Mouse (Mus musculus): ENCODE data around the gene Akap10. TPM values are rescaled to one million over a fixed set of nuclear protein-coding genes. Genes with fewer than 3 reads are reported as not detected.

Gene Akap10
- 0.90 and 1.1 TPM in 2 replicates for polyA plus RNA-seq (2012)

- peaks cover 38% of the 10 kb centered on the region for H3K4me1 ChIP-seq (ENCODE audit: control insufficient read depth)
- H3K9me3 ChIP-seq (ENCODE audit: control insufficient read depth, low read length), result no peaks in the 10 kb centered on the region
- TF ChIP-seq GATA1 (IDR thresholded peaks at IDR 0.05; ENCODE audit: low read length) (no peak), TAL1 (IDR thresholded peaks at IDR 0.05; ENCODE audit: low read length) (no peak)
- H3K36me3 ChIP-seq (ENCODE audit: control insufficient read depth), result peaks cover 19% of the 10 kb centered on the region
- peak within 1 kb of the TSS; percentile 97 for H3K4me3 ChIP-seq (replicated peaks)
- H3K27me3 ChIP-seq (ENCODE audit: control insufficient read depth), result no peaks in the 10 kb centered on the region
Observed at GRCm38 (mm10) chr11:61930098-61930517, at the start of gene Akap10. Gene Akap10, minus strand, starts transcription at chr11:61930252.

GRCm38 (mm10) chr11:61975783-61976182 lies 45.7 kb upstream of the Akap10 start:
- TF ChIP-seq TAL1 (IDR thresholded peaks at IDR 0.05; ENCODE audit: low read length) (no peak), GATA1 (IDR thresholded peaks at IDR 0.05; ENCODE audit: low read length) (no peak)
- Histone ChIP-seq H3K4me3 (replicated peaks) (peak overlapping the region; percentile 50), H3K27me3 (ENCODE audit: control insufficient read depth) (no peaks in the 10 kb centered on the region), H3K36me3 (ENCODE audit: control insufficient read depth) (peaks cover 83% of the 10 kb centered on the region), H3K4me1 (ENCODE audit: control insufficient read depth) (peaks cover 79% of the 10 kb centered on the region), H3K9me3 (ENCODE audit: control insufficient read depth, low read length) (no peaks in the 10 kb centered on the region)

- no peaks in the 10 kb centered on the region for H3K27me3 ChIP-seq (ENCODE audit: control insufficient read depth)
- H3K36me3 ChIP-seq (ENCODE audit: control insufficient read depth), result peaks cover 84% of the 10 kb centered on the region
- H3K4me1 ChIP-seq (ENCODE audit: control insufficient read depth), result peaks cover 89% of the 10 kb centered on the region
- H3K4me3 ChIP-seq (replicated peaks), result no peak overlapping the region
- no peaks in the 10 kb centered on the region for H3K9me3 ChIP-seq (ENCODE audit: control insufficient read depth, low read length)
- TF ChIP-seq GATA1 (IDR thresholded peaks at IDR 0.05; ENCODE audit: low read length), result no peak
- no peak for TF ChIP-seq TAL1 (IDR thresholded peaks at IDR 0.05; ENCODE audit: low read length)
Observed at GRCm38 (mm10) chr11:61974106-61974707, 44.2 kb upstream of the Akap10 start.

- TF ChIP-seq TAL1 (IDR thresholded peaks at IDR 0.05; ENCODE audit: low read length) (no peak), GATA1 (IDR thresholded peaks at IDR 0.05; ENCODE audit: low read length) (no peak)
Observed at GRCm38 (mm10) chr11:61971441-61972221, 41.6 kb upstream of the Akap10 start.

GRCm38 (mm10) chr11:61970901-61971300 lies 40.8 kb upstream of the Akap10 start:
- Histone ChIP-seq H3K36me3 (ENCODE audit: control insufficient read depth) (peaks cover 82% of the 10 kb centered on the region), H3K4me1 (ENCODE audit: control insufficient read depth) (peaks cover 91% of the 10 kb centered on the region), H3K27me3 (ENCODE audit: control insufficient read depth) (no peaks in the 10 kb centered on the region), H3K9me3 (ENCODE audit: control insufficient read depth, low read length) (no peaks in the 10 kb centered on the region), H3K4me3 (replicated peaks) (no peak overlapping the region)
- TF ChIP-seq TAL1 (IDR thresholded peaks at IDR 0.05; ENCODE audit: low read length) (no peak), GATA1 (IDR thresholded peaks at IDR 0.05; ENCODE audit: low read length) (no peak)

More at GRCm38 (mm10) chr11:61971441-61972221, 41.6 kb upstream of the Akap10 start:
- Histone ChIP-seq H3K36me3 (ENCODE audit: control insufficient read depth) (peaks cover 82% of the 10 kb centered on the region), H3K27me3 (ENCODE audit: control insufficient read depth) (no peaks in the 10 kb centered on the region), H3K4me1 (ENCODE audit: control insufficient read depth) (peaks cover 91% of the 10 kb centered on the region), H3K9me3 (ENCODE audit: control insufficient read depth, low read length) (no peaks in the 10 kb centered on the region), H3K4me3 (replicated peaks) (no peak overlapping the region)

- TF ChIP-seq GATA1 (IDR thresholded peaks at IDR 0.05; ENCODE audit: low read length) (peak; percentile 65), TAL1 (IDR thresholded peaks at IDR 0.05; ENCODE audit: low read length) (peak; percentile 52)
- Histone ChIP-seq H3K36me3 (ENCODE audit: control insufficient read depth) (peaks cover 86% of the 10 kb centered on the region), H3K9me3 (ENCODE audit: control insufficient read depth, low read length) (no peaks in the 10 kb centered on the region), H3K4me3 (replicated peaks) (peak overlapping the region; percentile 39), H3K4me1 (ENCODE audit: control insufficient read depth) (peaks cover 91% of the 10 kb centered on the region), H3K27me3 (ENCODE audit: control insufficient read depth) (no peaks in the 10 kb centered on the region)
Observed at GRCm38 (mm10) chr11:61968875-61969274, 38.8 kb upstream of the Akap10 start.

- peak overlapping the region; percentile 2 for H3K4me3 ChIP-seq (replicated peaks)
- peaks cover 98% of the 10 kb centered on the region for H3K4me1 ChIP-seq (ENCODE audit: control insufficient read depth)
- TF ChIP-seq GATA1 (IDR thresholded peaks at IDR 0.05; ENCODE audit: low read length) (no peak), TAL1 (IDR thresholded peaks at IDR 0.05; ENCODE audit: low read length) (no peak)
- peaks cover 96% of the 10 kb centered on the region for H3K36me3 ChIP-seq (ENCODE audit: control insufficient read depth)
- H3K27me3 ChIP-seq (ENCODE audit: control insufficient read depth), result no peaks in the 10 kb centered on the region
- H3K9me3 ChIP-seq (ENCODE audit: control insufficient read depth, low read length), result no peaks in the 10 kb centered on the region
Observed at GRCm38 (mm10) chr11:61967034-61967433, 37.0 kb upstream of the Akap10 start.

- no peaks in the 10 kb centered on the region for H3K9me3 ChIP-seq (ENCODE audit: control insufficient read depth, low read length)
- H3K4me3 ChIP-seq (replicated peaks), result no peak overlapping the region
- peaks cover 97% of the 10 kb centered on the region for H3K4me1 ChIP-seq (ENCODE audit: control insufficient read depth)
- H3K36me3 ChIP-seq (ENCODE audit: control insufficient read depth), result peaks cover 94% of the 10 kb centered on the region
- TF ChIP-seq TAL1 (IDR thresholded peaks at IDR 0.05; ENCODE audit: low read length), result no peak
- no peak for TF ChIP-seq GATA1 (IDR thresholded peaks at IDR 0.05; ENCODE audit: low read length)
- no peaks in the 10 kb centered on the region for H3K27me3 ChIP-seq (ENCODE audit: control insufficient read depth)
Observed at GRCm38 (mm10) chr11:61964611-61965010, 34.6 kb upstream of the Akap10 start.

GRCm38 (mm10) chr11:61963193-61963592 lies 33.1 kb upstream of the Akap10 start:
- H3K9me3 ChIP-seq (ENCODE audit: control insufficient read depth, low read length), result no peaks in the 10 kb centered on the region
- peaks cover 96% of the 10 kb centered on the region for H3K36me3 ChIP-seq (ENCODE audit: control insufficient read depth)
- TF ChIP-seq TAL1 (IDR thresholded peaks at IDR 0.05; ENCODE audit: low read length), result no peak
- no peak for TF ChIP-seq GATA1 (IDR thresholded peaks at IDR 0.05; ENCODE audit: low read length)
- H3K4me1 ChIP-seq (ENCODE audit: control insufficient read depth), result peaks cover 98% of the 10 kb centered on the region
- H3K27me3 ChIP-seq (ENCODE audit: control insufficient read depth), result no peaks in the 10 kb centered on the region; the same call in 1 of the 2 replicates
- H3K4me3 ChIP-seq (replicated peaks), result no peak overlapping the region
